Mouse (Mus musculus) ES-Bruce4 (cell line): ENCODE data around the gene 3110082J24Rik.

Experiments
- CTCF ChIP-seq: IDR thresholded peaks from one replicate; pipeline ENCODE4 v1.8.1; 2011; ENCODE audit warnings: low read depth, low read length
- EP300 ChIP-seq: IDR thresholded peaks from 2 replicates; pipeline ENCODE4 v1.6.1; 2011; ENCODE audit warnings: low read depth, low read length; ENCODE audit not compliant: insufficient read depth
- POLR2A ChIP-seq: IDR thresholded peaks from one replicate; pipeline ENCODE4 v1.8.1; 2011; ENCODE audit warnings: low read length; ENCODE audit not compliant: insufficient read depth

- TF ChIP-seq POLR2A: no peak
- TF ChIP-seq EP300: no peak
- TF ChIP-seq CTCF: no peak
Observed at GRCm38 (mm10) chr5:30155395-30155792, 49.5 kb upstream of the 3110082J24Rik start.
